Mouse (Mus musculus) CH12.LX (cell line): ENCODE data around the gene Trpv4. TPM values are rescaled to one million over a fixed set of nuclear protein-coding genes. Genes with fewer than 3 reads are reported as not detected.

Experiments used
- DNase-seq: peaks from one replicate; pipeline ENCODE4 v3.0.0-alpha.2; 2013; ENCODE audit errors: extremely low read depth
- H3K27ac ChIP-seq: 2 replicates; pipeline ENCODE4 v1.5.1; 2012; ENCODE audit warnings: low read depth, mild to moderate bottlenecking, control low read depth, moderate library complexity; ENCODE audit not compliant: insufficient read depth
- H3K27me3 ChIP-seq: replicated peaks from 2 replicates; pipeline ENCODE3; 2012; ENCODE audit warnings: inconsistent platforms
- H3K36me3 ChIP-seq, 2 experiments: replicated peaks in 1 of 2; 2 replicates each; pipeline versions ENCODE3 to v1.6.1; 2012; ENCODE audit warnings: inconsistent platforms in 1 of 2, low read length in 1 of 2, mild to moderate bottlenecking in 1 of 2, mixed read lengths in 1 of 2, moderate library complexity in 1 of 2; ENCODE audit not compliant: control insufficient read depth in 1 of 2, insufficient read depth in 1 of 2
- H3K4me1 ChIP-seq, 2 experiments: 2 replicates each; pipeline ENCODE4 v1.6.1; 2012; ENCODE audit warnings: inconsistent platforms in 1 of 2, moderate library complexity in 1 of 2; ENCODE audit not compliant: insufficient read depth in 2 of 2, control insufficient read depth in 1 of 2
- H3K4me2 ChIP-seq: 2 replicates; pipeline ENCODE4 v1.6.1; 2012; ENCODE audit warnings: low read depth, mild to moderate bottlenecking, control low read depth; ENCODE audit not compliant: poor library complexity, insufficient read depth, severe bottlenecking
- H3K4me3 ChIP-seq, 3 experiments: fragments of 150-350 bp in 1 of 3; sonication (generic) in 1 of 3; replicated peaks in 1 of 3; 2 replicates each; pipeline versions ENCODE3 to v1.5.1; 2011 to 2012; ENCODE audit warnings: low read depth in 2 of 3, low read length in 2 of 3, mild to moderate bottlenecking in 2 of 3, moderate library complexity in 2 of 3, control low read depth in 1 of 3, improper control_type of control experiment in 1 of 3, inconsistent platforms in 1 of 3, mixed read lengths in 1 of 3; ENCODE audit not compliant: poor library complexity in 1 of 3
- H3K79me2 ChIP-seq: replicated peaks from 2 replicates; pipeline ENCODE4 v1.6.1; 2012; ENCODE audit warnings: mild to moderate bottlenecking, moderate library complexity; ENCODE audit not compliant: control insufficient read depth, poor library complexity, insufficient read depth, severe bottlenecking; ENCODE audit errors: extremely low read depth
- H3K9ac ChIP-seq: 2 replicates; pipeline ENCODE4 v1.6.1; 2012; ENCODE audit warnings: low read depth, mild to moderate bottlenecking, control low read depth, moderate library complexity; ENCODE audit not compliant: insufficient read depth
- H3K9me3 ChIP-seq: replicated peaks from 2 replicates; pipeline ENCODE3; 2012; ENCODE audit warnings: low read length, inconsistent platforms, mixed read lengths
- CHD2 ChIP-seq: IDR thresholded peaks from 2 replicates; pipeline ENCODE4 v1.6.1; 2011; ENCODE audit warnings: low read length, improper control_type of control experiment
- CTCF ChIP-seq, 2 experiments: IDR thresholded peaks in 1 of 2; conservative IDR thresholded peaks in 1 of 2; 2 replicates each; pipeline ENCODE4 v1.5.1; 2011 to 2012; ENCODE audit warnings: low read depth in 2 of 2, low read length in 2 of 2, improper control_type of control experiment in 1 of 2, inconsistent platforms in 1 of 2, mild to moderate bottlenecking in 1 of 2, moderate library complexity in 1 of 2
- E2F4 ChIP-seq: IDR thresholded peaks from 2 replicates; pipeline ENCODE4 v1.6.1; 2011; ENCODE audit warnings: low read depth, low read length, improper control_type of control experiment; ENCODE audit not compliant: insufficient replicate concordance
- ELF1 ChIP-seq: IDR thresholded peaks from 2 replicates; pipeline ENCODE4 v1.6.1; 2014; ENCODE audit warnings: low read depth, mild to moderate bottlenecking, inconsistent platforms, low read length, improper control_type of control experiment
- EP300 ChIP-seq: IDR thresholded peaks from 2 replicates; pipeline ENCODE4 v1.6.1; 2011; ENCODE audit warnings: low read length, improper control_type of control experiment
- HCFC1 ChIP-seq: IDR thresholded peaks from 2 replicates; pipeline ENCODE4 v1.6.1; 2012; ENCODE audit warnings: low read depth, mild to moderate bottlenecking, inconsistent platforms, low read length, improper control_type of control experiment
- IRF4 ChIP-seq: IDR thresholded peaks from 2 replicates; pipeline ENCODE4 v1.6.1; 2014; ENCODE audit warnings: low read depth, mild to moderate bottlenecking, inconsistent platforms, low read length, improper control_type of control experiment
- KAT2A ChIP-seq: IDR thresholded peaks from 2 replicates; pipeline ENCODE4 v1.6.1; 2012; ENCODE audit warnings: low read length, improper control_type of control experiment, inconsistent platforms; ENCODE audit not compliant: insufficient replicate concordance
- MAFK ChIP-seq: IDR thresholded peaks from 2 replicates; pipeline ENCODE4 v1.6.1; 2011; ENCODE audit warnings: low read length, improper control_type of control experiment; ENCODE audit not compliant: insufficient replicate concordance
- MAZ ChIP-seq: IDR thresholded peaks from 2 replicates; pipeline ENCODE4 v1.6.1; 2012; ENCODE audit warnings: low read depth, mild to moderate bottlenecking, inconsistent platforms, low read length, improper control_type of control experiment, moderate library complexity
- MEF2A ChIP-seq: IDR thresholded peaks from 2 replicates; pipeline ENCODE4 v1.6.1; 2014; ENCODE audit warnings: low read depth, mild to moderate bottlenecking, inconsistent platforms, low read length, improper control_type of control experiment, borderline replicate concordance
- MYC ChIP-seq: IDR thresholded peaks from 2 replicates; pipeline ENCODE4 v1.6.1; 2011; ENCODE audit warnings: low read depth, mild to moderate bottlenecking, improper control_type of control experiment, low read length
- NRF1 ChIP-seq: IDR thresholded peaks from 2 replicates; pipeline ENCODE4 v1.6.1; 2014; ENCODE audit warnings: low read depth, mild to moderate bottlenecking, inconsistent platforms, low read length, improper control_type of control experiment, moderate library complexity
- POLR2A ChIP-seq: IDR thresholded peaks from 2 replicates; pipeline ENCODE4 v1.6.1; 2011; ENCODE audit warnings: low read depth, mild to moderate bottlenecking, improper control_type of control experiment, low read length
- RAD21 ChIP-seq: IDR thresholded peaks from 2 replicates; pipeline ENCODE4 v1.6.1; 2011; ENCODE audit warnings: low read depth, mild to moderate bottlenecking, low read length, improper control_type of control experiment, moderate library complexity
- RCOR1 ChIP-seq: conservative IDR thresholded peaks from 2 replicates; pipeline ENCODE4 v1.6.1; 2012; ENCODE audit warnings: low read depth, mild to moderate bottlenecking, inconsistent platforms, low read length, improper control_type of control experiment
- UBTF ChIP-seq: IDR thresholded peaks from 2 replicates; pipeline ENCODE4 v1.6.1; 2012; ENCODE audit warnings: low read depth, mild to moderate bottlenecking, inconsistent platforms, low read length, improper control_type of control experiment, moderate library complexity
- ZKSCAN1 ChIP-seq: IDR thresholded peaks from 2 replicates; pipeline ENCODE4 v1.6.1; 2012; ENCODE audit warnings: low read depth, inconsistent platforms, low read length, improper control_type of control experiment, borderline replicate concordance
- ZNF384 ChIP-seq: IDR thresholded peaks from 2 replicates; pipeline ENCODE4 v1.6.1; 2012; ENCODE audit warnings: low read depth, low read length, improper control_type of control experiment, inconsistent platforms
- dilution Hi-C: fragments of 300-500 bp; cut with MboI; formaldehyde crosslinking; loops from 2 replicates; pipeline ENCODE4 v1.14.3; 2020; ENCODE audit warnings: low sequenced_read_pairs; ENCODE audit not compliant: extremely low pct_unique_long_range_greater_than_20kb, extremely low pct_ligation_motif_present
- in situ Hi-C: fragments of 300-500 bp; cut with MboI; formaldehyde crosslinking; loops from 3 replicates; pipeline ENCODE4 v1.14.3; 2019; ENCODE audit warnings: low sequenced_read_pairs, low pct_ligation_motif_present, low pct_unique_long_range_greater_than_20kb, mixed read lengths
- polyA plus RNA-seq: library from polyadenylated mRNA; unstranded; fragments of >175 nt; gene quantifications from 2 replicates; pipeline ENCODE4 v1.2.1, GENCODE M21; 2012; ENCODE audit warnings: low read depth; ENCODE audit not compliant: insufficient read length
- total RNA-seq, 2 experiments: library from RNA; depleted of rRNA; stranded (reverse); fragments of 300-350 nt in 1 of 2; fragments of >200 nt in 1 of 2; gene quantifications; 2 replicates each; pipeline ENCODE4 v1.2.3; 2012 to 2014

Trpv4 gene
- total and polyA plus RNA-seq, 3 experiments: 0.24 TPM; not detected in 2

DNA sequence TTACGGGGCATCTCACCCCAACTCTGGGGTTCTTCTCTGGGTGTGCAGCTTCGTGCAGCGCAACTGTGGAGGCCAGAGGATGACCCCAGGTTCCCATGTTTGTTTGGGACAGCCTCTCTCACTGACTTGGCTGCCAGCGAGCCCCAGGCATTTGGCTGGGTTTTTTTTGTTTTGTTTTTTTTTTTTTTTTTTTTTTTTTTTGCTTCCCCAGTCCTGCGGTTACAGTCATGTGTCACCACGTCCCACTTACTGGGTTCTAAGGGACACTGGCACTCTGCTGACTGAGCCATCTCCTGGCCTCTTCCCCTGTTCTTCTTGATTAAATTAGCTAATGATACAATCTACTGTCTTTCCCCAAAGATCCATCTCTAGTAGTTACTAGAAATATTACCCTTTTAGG, 60.6 kb downstream of the Trpv4 start:
- Histone ChIP-seq H3K4me2 (no peak overlapping the region), H3K36me3 (no peaks in the 10 kb centered on the region), H3K4me3 (peak overlapping the region in 1 of 3 experiments; percentile 47), H3K79me2 (no peaks in the 10 kb centered on the region), H3K9ac (no peak overlapping the region), H3K27me3 (peaks cover 7% of the 10 kb centered on the region), H3K27ac (no peak overlapping the region), H3K9me3 (no peaks in the 10 kb centered on the region), H3K4me1 (peaks cover 21 to 47% of the 10 kb centered on the region in 2 experiments)
- in situ Hi-C loops (no loop called here), dilution Hi-C loops (no loop called here)
- DNase-seq: no peak
- TF ChIP-seq ZNF384: peak; percentile 91
- TF ChIP-seq RCOR1: no peak

DNA sequence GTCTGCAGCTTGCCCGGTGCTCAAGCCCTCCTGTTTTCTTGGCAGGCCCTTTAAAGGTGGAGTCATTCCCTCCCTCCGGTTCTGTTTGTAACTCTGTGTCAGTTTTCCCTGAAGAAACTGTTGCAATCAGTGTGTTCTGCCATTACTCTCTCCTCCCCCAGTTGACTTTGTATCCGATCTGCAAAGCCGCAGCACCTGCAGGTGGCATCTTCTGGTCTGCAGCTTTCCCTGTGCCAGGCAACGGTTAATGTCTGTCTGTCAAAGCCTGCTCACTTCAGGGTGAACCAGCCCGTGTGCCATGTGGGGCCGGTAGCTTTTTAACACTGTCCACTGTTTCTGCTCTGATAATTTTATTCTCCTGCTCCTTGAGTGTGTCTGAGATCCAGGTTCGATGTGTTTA, 61.0 kb downstream of the Trpv4 start:
- dilution Hi-C loops (no loop called here), in situ Hi-C loops (no loop called here)
- H3K9me3 ChIP-seq: no peaks in the 10 kb centered on the region
- no peak overlapping the region for H3K27ac ChIP-seq
- TF ChIP-seq CTCF (conservative IDR thresholded peaks at IDR 0.05 in 1 of 2, IDR thresholded peaks at IDR 0.05 in 1 of 2; ENCODE audit: low read depth in 2 of 2, low read length in 2 of 2) (no peak), MAZ (no peak), E2F4 (no peak), ZNF384 (no peak), UBTF (no peak), CHD2 (no peak), HCFC1 (no peak), EP300 (no peak), MYC (no peak), KAT2A (no peak), IRF4 (no peak), NRF1 (no peak), POLR2A (no peak), MEF2A (no peak), ELF1 (no peak), ZKSCAN1 (no peak), MAFK (no peak), RAD21 (no peak), RCOR1 (no peak)
- no peak overlapping the region for H3K9ac ChIP-seq
- peak overlapping the region; percentile 13; the same call in 1 of the 2 replicates for H3K4me2 ChIP-seq
- no peaks in the 10 kb centered on the region for H3K79me2 ChIP-seq
- peaks cover 24 to 51% of the 10 kb centered on the region in 2 experiments for H3K4me1 ChIP-seq
- DNase-seq: peak; percentile 40
- H3K4me3 ChIP-seq: peak overlapping the region in 1 of 3 experiments; percentile 47
- H3K27me3 ChIP-seq: peaks cover 7% of the 10 kb centered on the region
- no peaks in the 10 kb centered on the region for H3K36me3 ChIP-seq
